Mouse (Mus musculus) thymus, adult 2 months (tissue): ENCODE measurements around the gene Hjurp. TPM values are rescaled to one million over a fixed set of nuclear protein-coding genes. Genes with fewer than 3 reads are reported as not detected.

Experiments
- DNase-seq: peaks from one replicate; pipeline ENCODE4 v3.0.0; 2021
- H3K27ac ChIP-seq: fragments of 200-500 bp; 2 replicates; pipeline ENCODE4 v1.5.1; 2012; ENCODE audit warnings: low read length, control low read depth; ENCODE audit not compliant: control insufficient read depth, insufficient read depth
- H3K27me3 ChIP-seq: fragments of 200-500 bp; 2 replicates; pipeline ENCODE4 v1.6.1; 2012; ENCODE audit warnings: mild to moderate bottlenecking, low read length, moderate library complexity, mixed read lengths; ENCODE audit not compliant: control insufficient read depth, insufficient read depth
- H3K36me3 ChIP-seq: fragments of 200-500 bp; 2 replicates; pipeline ENCODE4 v1.6.1; 2012; ENCODE audit warnings: mild to moderate bottlenecking, low read length, moderate library complexity; ENCODE audit not compliant: control insufficient read depth, insufficient read depth
- H3K4me1 ChIP-seq: fragments of 200-500 bp; replicated peaks from 2 replicates; pipeline ENCODE4 v1.6.1; 2012; ENCODE audit warnings: low read length; ENCODE audit not compliant: control insufficient read depth, insufficient read depth
- H3K4me3 ChIP-seq: fragments of 200-500 bp; 2 replicates; pipeline ENCODE4 v1.5.1; 2012; ENCODE audit warnings: mild to moderate bottlenecking, low read length, control low read depth, moderate library complexity; ENCODE audit not compliant: control insufficient read depth, insufficient read depth
- CTCF ChIP-seq: fragments of 200-500 bp; IDR thresholded peaks from 2 replicates; pipeline ENCODE4 v1.5.1; 2012; ENCODE audit warnings: mild to moderate bottlenecking, control low read depth, low read length, moderate library complexity, borderline replicate concordance; ENCODE audit not compliant: control insufficient read depth, poor library complexity, insufficient read depth; ENCODE audit errors: extremely low read depth
- POLR2A ChIP-seq: fragments of 200-500 bp; IDR thresholded peaks from 2 replicates; pipeline ENCODE4 v1.6.1; 2012; ENCODE audit warnings: mild to moderate bottlenecking, low read length, control low read depth, moderate library complexity; ENCODE audit not compliant: control insufficient read depth, poor library complexity, insufficient read depth; ENCODE audit errors: extremely low read depth
- WGBS: fragments of 180-500 bp; shearing (Covaris S2); methylation state at CpG from one replicate; pipeline ENCODE4 v1.1.7; 2018; 5-methylcytosine and 5-hydroxymethylcytosine counted together
- polyA plus RNA-seq: library from polyadenylated mRNA; depleted of rRNA; stranded (reverse); fragments of >200 nt; gene quantifications from 2 replicates; pipeline ENCODE4 v1.2.3, GENCODE M21; 2012

Hjurp gene
- polyA plus RNA-seq, 1 experiment = 197 TPM

DNA sequence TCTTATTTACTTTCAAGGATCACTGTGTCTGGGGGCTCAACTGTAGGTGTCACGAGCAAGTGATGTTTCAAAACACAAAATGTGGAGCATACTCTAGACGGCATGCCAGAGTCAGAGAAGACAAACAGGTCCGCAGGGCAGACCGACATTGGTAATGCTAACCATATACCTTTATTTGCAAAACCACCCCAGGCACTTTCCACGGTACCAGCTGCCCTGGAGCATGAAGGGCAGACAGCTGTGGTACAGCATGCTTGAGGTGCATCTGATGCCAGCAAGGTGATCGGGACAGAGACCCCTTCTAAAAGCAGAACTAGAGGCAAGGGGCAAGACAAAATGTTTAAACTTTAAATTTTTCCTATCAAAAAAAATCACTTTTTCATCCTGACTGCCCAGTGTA is 14.5 kb downstream of the Hjurp start:
- Histone ChIP-seq H3K4me3 (no peak overlapping the region), H3K36me3 (peaks cover 71% of the 10 kb centered on the region), H3K4me1 (peaks cover 21% of the 10 kb centered on the region), H3K27ac (no peak overlapping the region), H3K27me3 (no peaks in the 10 kb centered on the region)
- no peak for TF ChIP-seq POLR2A
- no peak for TF ChIP-seq CTCF
- no peak for DNase-seq
- WGBS = 75% methylated on average over 6 of the region's 6 CpGs

DNA sequence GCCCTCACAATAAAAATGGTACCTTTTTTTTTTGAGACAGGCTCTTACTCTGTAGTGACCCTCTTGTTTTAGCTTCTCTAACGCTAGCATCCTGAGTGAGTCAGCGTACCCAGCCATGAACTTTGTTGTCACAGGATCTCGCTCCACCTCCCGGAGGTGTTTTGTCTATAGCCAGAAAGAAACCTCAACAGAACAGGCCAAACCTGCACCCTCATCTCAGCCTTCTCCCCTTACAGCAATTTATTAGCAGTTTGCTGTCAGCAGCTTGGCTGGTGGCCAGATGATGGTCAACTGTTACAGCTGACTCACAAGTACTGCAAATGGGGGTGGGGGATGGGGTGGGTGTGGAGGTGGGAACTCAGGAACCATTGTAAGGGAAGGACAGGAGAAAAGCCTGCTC is 15.2 kb downstream of the Hjurp start:
- TF ChIP-seq POLR2A (no peak), CTCF (no peak)
- H3K4me3 ChIP-seq = no peak overlapping the region
- WGBS = 75% methylated on average over 4 of the region's 4 CpGs
- peaks cover 64% of the 10 kb centered on the region for H3K36me3 ChIP-seq
- DNase-seq = no peak
- H3K27ac ChIP-seq = no peak overlapping the region
- no peaks in the 10 kb centered on the region for H3K27me3 ChIP-seq
- H3K4me1 ChIP-seq = peaks cover 21% of the 10 kb centered on the region

DNA sequence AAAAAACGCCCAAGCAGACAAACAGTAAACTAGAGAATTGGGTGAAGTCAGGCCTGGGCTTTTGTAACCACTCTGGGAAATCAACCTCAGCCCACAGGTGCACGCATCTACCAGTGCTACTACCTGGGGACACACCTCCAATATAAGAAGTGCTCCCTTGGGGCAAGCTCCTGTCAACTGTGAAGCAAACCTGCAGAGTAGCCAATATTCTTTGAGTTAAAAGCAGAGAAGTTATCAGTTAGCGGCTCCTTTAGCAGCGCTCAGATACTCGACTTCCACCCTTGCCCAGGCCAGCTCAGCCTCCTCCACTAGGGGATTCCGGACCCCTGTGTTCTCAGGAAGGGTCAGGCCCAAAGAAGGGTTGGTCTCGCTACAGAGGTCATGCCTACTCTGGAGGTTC is 15.7 kb downstream of the Hjurp start:
- TF ChIP-seq POLR2A (no peak), CTCF (no peak)
- no peak for DNase-seq
- Histone ChIP-seq H3K27ac (no peak overlapping the region), H3K4me3 (no peak overlapping the region), H3K36me3 (peaks cover 59% of the 10 kb centered on the region), H3K4me1 (peaks cover 21% of the 10 kb centered on the region), H3K27me3 (no peaks in the 10 kb centered on the region)
- WGBS = 86% methylated on average over 7 of the region's 7 CpGs

DNA sequence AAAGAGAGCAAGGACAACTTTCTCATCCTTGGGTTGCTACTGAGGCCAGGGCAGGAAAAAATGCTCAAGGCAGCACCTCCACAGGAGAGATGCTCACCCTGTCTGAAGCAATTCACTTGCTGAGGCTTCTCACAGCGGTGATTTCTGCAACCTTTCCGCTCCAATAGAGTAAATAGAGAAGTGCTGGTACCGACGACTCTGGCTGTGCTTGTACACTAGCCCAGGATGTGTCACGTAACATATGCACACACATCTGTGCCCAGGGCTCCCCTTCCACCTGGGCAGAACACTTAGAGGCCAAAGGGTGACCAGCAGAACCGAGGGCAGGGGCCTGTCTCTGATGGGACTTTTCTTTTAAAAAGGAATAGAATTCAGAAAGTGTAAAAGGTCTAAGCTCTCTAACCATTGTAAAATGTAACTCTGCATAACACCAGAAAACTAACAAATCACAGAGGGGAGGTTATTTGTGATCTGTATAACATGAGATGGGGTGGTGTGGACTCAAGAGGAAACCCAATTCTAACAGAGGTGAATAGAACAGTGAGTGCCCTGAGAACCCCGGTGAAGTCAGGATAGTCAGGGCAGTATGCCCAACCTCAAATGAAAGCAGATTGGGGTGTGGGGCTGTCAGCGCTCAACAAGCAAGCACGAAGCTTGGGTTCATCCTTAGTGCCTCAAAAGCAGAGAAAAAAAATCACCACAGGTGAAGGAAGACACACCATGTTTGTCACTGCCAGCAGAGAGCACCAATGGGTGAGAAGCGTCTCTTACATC is 16.6 kb downstream of the Hjurp start:
- DNase-seq = no peak
- H3K36me3 ChIP-seq = peaks cover 49% of the 10 kb centered on the region
- H3K4me3 ChIP-seq = no peak overlapping the region
- H3K4me1 ChIP-seq = peaks cover 21% of the 10 kb centered on the region
- WGBS = 83% methylated on average over 10 of the region's 10 CpGs
- TF ChIP-seq POLR2A = no peak
- TF ChIP-seq CTCF = no peak
- no peak overlapping the region for H3K27ac ChIP-seq
- H3K27me3 ChIP-seq = no peaks in the 10 kb centered on the region

DNA sequence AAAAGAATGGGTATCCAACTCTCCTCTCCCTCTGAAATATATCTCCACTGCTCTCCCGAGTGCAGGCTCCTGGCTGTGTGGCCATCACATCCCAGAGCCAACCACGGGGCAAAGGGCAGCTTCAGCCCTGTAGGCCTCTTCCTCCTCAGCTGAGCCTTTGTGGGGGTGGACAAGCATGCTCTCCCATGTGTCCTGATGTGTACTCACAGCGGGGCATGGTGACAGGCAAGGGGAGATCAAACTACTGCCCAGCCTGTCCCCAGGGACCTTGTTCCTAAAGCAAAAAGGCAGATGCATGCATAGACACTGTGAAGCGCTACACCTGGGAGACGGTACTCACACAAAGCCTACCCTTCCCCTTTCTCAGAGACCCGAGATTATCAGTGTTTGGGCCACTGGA is 17.3 kb downstream of the Hjurp start:
- no peak for DNase-seq
- H3K4me3 ChIP-seq = no peak overlapping the region
- 89% methylated on average over 6 of the region's 6 CpGs for WGBS
- H3K36me3 ChIP-seq = peaks cover 43% of the 10 kb centered on the region
- peaks cover 21% of the 10 kb centered on the region for H3K4me1 ChIP-seq
- TF ChIP-seq CTCF = no peak
- TF ChIP-seq POLR2A = no peak
- no peak overlapping the region for H3K27ac ChIP-seq
- no peaks in the 10 kb centered on the region for H3K27me3 ChIP-seq

DNA sequence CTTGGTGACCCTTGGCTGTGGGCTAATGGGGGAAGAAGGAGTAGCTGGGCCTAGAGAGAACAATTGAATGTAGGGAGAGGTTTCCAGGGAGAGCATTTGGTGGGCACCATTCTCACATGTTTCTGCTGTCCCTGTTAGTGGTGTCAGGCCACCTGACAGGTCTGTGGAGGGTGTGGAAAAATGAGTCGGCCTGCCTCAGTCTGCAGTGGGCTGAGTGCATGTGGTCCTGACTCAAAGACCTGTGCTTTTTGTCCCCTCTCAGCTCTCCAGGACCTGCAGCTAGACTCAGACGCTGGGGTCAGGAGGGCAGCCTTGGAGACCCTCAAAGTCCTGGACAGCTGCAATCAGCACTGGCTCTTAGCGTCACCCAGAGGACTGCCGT is 17.8 kb downstream of the Hjurp start:
- WGBS = 84% methylated on average over 4 of the region's 4 CpGs
- H3K27ac ChIP-seq = no peak overlapping the region
- H3K4me1 ChIP-seq = peaks cover 21% of the 10 kb centered on the region
- peaks cover 38% of the 10 kb centered on the region for H3K36me3 ChIP-seq
- no peak overlapping the region for H3K4me3 ChIP-seq
- no peaks in the 10 kb centered on the region for H3K27me3 ChIP-seq
- no peak for DNase-seq
- TF ChIP-seq CTCF (no peak), POLR2A (no peak)

DNA sequence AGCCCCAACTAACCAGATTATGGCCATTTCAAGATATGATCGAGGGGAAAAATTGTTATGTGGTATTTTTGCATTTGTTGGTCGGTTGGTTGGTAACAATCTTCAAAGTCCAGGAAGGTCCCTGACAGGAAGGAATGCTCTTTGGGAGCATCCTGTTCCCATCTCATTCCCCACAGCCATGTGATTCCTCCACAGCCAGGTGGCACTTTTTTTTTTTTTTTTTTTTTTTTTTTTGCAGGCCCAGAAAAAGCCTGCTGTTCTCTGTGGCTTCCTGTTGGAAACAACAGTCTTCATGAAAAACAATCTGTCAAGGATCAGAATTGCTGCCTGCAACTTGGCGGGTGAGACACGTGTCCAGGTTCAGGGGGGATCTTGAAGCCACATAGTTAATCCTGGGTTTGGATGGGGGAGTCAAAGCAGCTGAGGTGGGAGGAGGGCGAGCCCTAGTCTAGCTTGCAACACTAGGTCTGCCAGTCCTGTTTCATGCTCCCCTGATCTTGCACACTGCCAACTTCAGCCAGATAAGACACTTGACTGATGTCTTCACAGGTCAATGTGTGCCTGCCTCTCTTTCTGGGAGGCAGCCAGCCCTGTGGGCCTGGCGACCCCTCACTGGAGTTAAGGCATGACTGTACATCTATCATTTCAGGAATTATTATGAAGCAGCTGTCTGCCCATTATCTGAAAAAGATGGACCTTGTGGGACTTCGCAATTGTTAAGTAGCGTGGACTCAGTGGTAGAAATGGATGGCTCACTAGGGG is 18.4 kb downstream of the Hjurp start:
- TF ChIP-seq CTCF (no peak), POLR2A (no peak)
- H3K4me3 ChIP-seq = no peak overlapping the region
- no peak for DNase-seq
- H3K27ac ChIP-seq = no peak overlapping the region
- H3K36me3 ChIP-seq = peaks cover 32% of the 10 kb centered on the region
- H3K27me3 ChIP-seq = no peaks in the 10 kb centered on the region
- WGBS = 40% methylated on average over 8 of the region's 8 CpGs
- H3K4me1 ChIP-seq = peaks cover 21% of the 10 kb centered on the region
